Mouse (Mus musculus) gastrocnemius, adult 2 months (tissue): ENCODE data around the gene Paqr9. TPM values are rescaled to one million over a fixed set of nuclear protein-coding genes. Genes with fewer than 3 reads are reported as not detected.
"Not testable (repeated sequence)": the region's sequence is repeated elsewhere in the genome, so short reads cannot be mapped to it uniquely, and the experiment has no call there.

Experiments used
- DNase-seq: peaks from one replicate; pipeline ENCODE4 v3.0.0; 2022
- H3K27ac ChIP-seq: fragments of 200-600 bp; 2 replicates; pipeline ENCODE4 v1.8.1; 2022; ENCODE audit warnings: mild to moderate bottlenecking
- H3K4me3 ChIP-seq: fragments of 200-600 bp; 2 replicates; pipeline ENCODE4 v1.8.1; 2022; ENCODE audit warnings: mild to moderate bottlenecking, moderate library complexity
- CTCF ChIP-seq: fragments of 200-600 bp; IDR thresholded peaks from 2 replicates; pipeline ENCODE4 v1.8.1; 2022; ENCODE audit warnings: antibody characterized with exemption, mild to moderate bottlenecking, moderate library complexity
- intact Hi-C: fragments of 180-260 bp; cut with DNase I; formaldehyde crosslinking; loops from one replicate; pipeline ENCODE4 v1.15.1; 2025
- long read RNA-seq, 2 experiments: library from polyadenylated mRNA; stranded (forward); transcript quantifications; one replicate each; pipeline ENCODE4 v2.0.0; 2021
- total RNA-seq, 2 experiments: library from RNA; stranded (reverse); gene quantifications; 2 replicates each; pipeline ENCODE4 v1.2.3; 2021

Paqr9 gene
- total RNA-seq: 1 to 10 TPM; 1.9 to 5.0 TPM
- long read RNA-seq, experiment 1, full-length matches to known transcripts: 6 of 8 reads
- long read RNA-seq, experiment 1, partial matches to known transcripts: 0 of 8 reads
- long read RNA-seq, experiment 1, other reads (novel, unspliced or antisense): 2 of 8 reads
- long read RNA-seq, experiment 2, full-length matches to known transcripts: 9 of 10 reads
- long read RNA-seq, experiment 2, partial matches to known transcripts: 0 of 10 reads
- long read RNA-seq, experiment 2, other reads (novel, unspliced or antisense): 1 of 10 reads

- no peak for TF ChIP-seq CTCF
- intact Hi-C loops: no loop called here
These were observed at the start of gene Paqr9 for GRCm38 (mm10) chr9:95559059-95559935. Gene Paqr9 (plus strand): TSS chr9:95559657.

GRCm38 (mm10) chr9:95510693-95511404 is 48.6 kb upstream of the Paqr9 start:
- intact Hi-C loops: no loop called here
- peak overlapping the region; percentile 97 for H3K27ac ChIP-seq
- no peak for DNase-seq
- no peak for TF ChIP-seq CTCF
- H3K4me3 ChIP-seq: peak overlapping the region; percentile 93

More at GRCm38 (mm10) chr9:95559059-95559935, at the start of gene Paqr9:
- Histone ChIP-seq H3K4me3 (peak within 1 kb of the TSS; percentile 75), H3K27ac (peak within 1 kb of the TSS; percentile 53)
- peak; percentile 49 for DNase-seq

GRCm38 (mm10) chr9:95511472-95512330 is 47.8 kb upstream of the Paqr9 start, which contains the start of gene U2surp:
Gene U2surp (minus strand): TSS chr9:95511996.
- intact Hi-C loops: no loop called here
- Histone ChIP-seq H3K4me3 (peak within 1 kb of the TSS; percentile 93), H3K27ac (peak within 1 kb of the TSS; percentile 97)
- TF ChIP-seq CTCF: no peak
- DNase-seq: peak; percentile 98

- no peak for DNase-seq
- intact Hi-C loops: no loop called here
- H3K27ac ChIP-seq: peak overlapping the region; percentile 97
- peak; percentile 27 for TF ChIP-seq CTCF
- H3K4me3 ChIP-seq: peak overlapping the region; percentile 93
These were observed 47.0 kb upstream of the Paqr9 start for GRCm38 (mm10) chr9:95512331-95513030.

- Histone ChIP-seq H3K4me3 (no peak overlapping the region), H3K27ac (no peak overlapping the region)
- no peak for TF ChIP-seq CTCF
- DNase-seq: no peak
- intact Hi-C loops: no loop called here
These were observed 45.7 kb upstream of the Paqr9 start for GRCm38 (mm10) chr9:95513776-95514175.

- intact Hi-C loops, H3K27ac ChIP-seq, DNase-seq, H3K4me3 ChIP-seq: not testable (repeated sequence)
These were observed 45.1 kb upstream of the Paqr9 start for GRCm38 (mm10) chr9:95514361-95514760.

GRCm38 (mm10) chr9:95520563-95520962 is 38.9 kb upstream of the Paqr9 start:
- TF ChIP-seq CTCF: no peak
- no peak overlapping the region for H3K27ac ChIP-seq
- intact Hi-C loops: no loop called here

GRCm38 (mm10) chr9:95521031-95521430 is 38.4 kb upstream of the Paqr9 start:
- intact Hi-C loops: no loop called here
- TF ChIP-seq CTCF: no peak
- no peak for DNase-seq
- Histone ChIP-seq H3K4me3 (no peak overlapping the region), H3K27ac (no peak overlapping the region)

More at GRCm38 (mm10) chr9:95520563-95520962, 38.9 kb upstream of the Paqr9 start:
- DNase-seq: no peak
- H3K4me3 ChIP-seq: no peak overlapping the region

- TF ChIP-seq CTCF: no peak
- no peak overlapping the region for H3K4me3 ChIP-seq
- no peak overlapping the region for H3K27ac ChIP-seq
- no peak for DNase-seq
- intact Hi-C loops: no loop called here
These were observed 37.9 kb upstream of the Paqr9 start for GRCm38 (mm10) chr9:95521566-95521965.

- Histone ChIP-seq H3K4me3 (no peak overlapping the region), H3K27ac (no peak overlapping the region)
- intact Hi-C loops: no loop called here
- TF ChIP-seq CTCF: no peak
- DNase-seq: no peak
These were observed 36.9 kb upstream of the Paqr9 start for GRCm38 (mm10) chr9:95522561-95522960.

GRCm38 (mm10) chr9:95525376-95525775 is 34.1 kb upstream of the Paqr9 start:
- no peak for TF ChIP-seq CTCF
- Histone ChIP-seq H3K27ac (no peak overlapping the region), H3K4me3 (no peak overlapping the region)
- intact Hi-C loops: no loop called here
- DNase-seq: no peak
